Mouse (Mus musculus) inflammation-experienced regulatory T-cells, adult 6 months (primary cell): ENCODE measurements around the gene Crygb. TPM values are rescaled to one million over a fixed set of nuclear protein-coding genes. Genes with fewer than 3 reads are reported as not detected.
"Not testable (repeated sequence)": the region's sequence is repeated elsewhere in the genome, so short reads cannot be mapped to it uniquely, and the experiment has no call there.

ENCODE experiments used
- ATAC-seq: one replicate; pipeline ENCODE4 v1.8.0; 2017
- polyA plus RNA-seq, 3 experiments: library from polyadenylated mRNA; unstranded; fragments of 100-300 nt; shearing (Covaris generic); gene quantifications; one replicate each; pipeline ENCODE4 v1.2.1; 2017

Crygb gene
- polyA plus RNA-seq, 3 experiments from 2014 or later, result not detected

GRCm38 (mm10) chr1:65067842-65068241, 14.2 kb downstream of the Crygb start:
- no peak for ATAC-seq

- ATAC-seq, result no peak
Observed at GRCm38 (mm10) chr1:65064201-65064600, 17.9 kb downstream of the Crygb start.

- ATAC-seq, result no peak
Observed at GRCm38 (mm10) chr1:65063352-65063751, 18.7 kb downstream of the Crygb start, which contains the start of gene Crygd. Gene Crygd (minus strand): TSS chr1:65063452.

GRCm38 (mm10) chr1:65052140-65052539, 29.9 kb downstream of the Crygb start:
- no peak for ATAC-seq

- no peak for ATAC-seq
Observed at GRCm38 (mm10) chr1:65051696-65052095, 30.4 kb downstream of the Crygb start.

GRCm38 (mm10) chr1:65050952-65051351, 31.1 kb downstream of the Crygb start, which contains the start of gene Cryge:
Gene Cryge (minus strand): TSS chr1:65051149.
- ATAC-seq, result not testable (repeated sequence)

- ATAC-seq, result no peak
Observed at GRCm38 (mm10) chr1:65048781-65049180, 33.3 kb downstream of the Crygb start.

GRCm38 (mm10) chr1:65046401-65047109, 35.5 kb downstream of the Crygb start:
- ATAC-seq, result no peak

- ATAC-seq, result no peak
Observed at GRCm38 (mm10) chr1:65043433-65043832, 38.7 kb downstream of the Crygb start.

GRCm38 (mm10) chr1:65041837-65042236, 40.3 kb downstream of the Crygb start:
- ATAC-seq, result no peak

- ATAC-seq, result no peak
Observed at GRCm38 (mm10) chr1:65040806-65041205, 41.3 kb downstream of the Crygb start.

GRCm38 (mm10) chr1:65039679-65040078, 42.4 kb downstream of the Crygb start:
- ATAC-seq, result no peak

GRCm38 (mm10) chr1:65037542-65037941, 44.5 kb downstream of the Crygb start:
- ATAC-seq, result no peak

- no peak for ATAC-seq
Observed at GRCm38 (mm10) chr1:65035513-65035912, 46.6 kb downstream of the Crygb start.

- no peak for ATAC-seq
Observed at GRCm38 (mm10) chr1:65032641-65033040, 49.4 kb downstream of the Crygb start, which contains the start of gene Akr1cl. Gene Akr1cl (minus strand): TSS chr1:65032759.

Other genes starting within 250 kb of the Crygb start
- gene Plekhm3, start 125.5 kb downstream of the Crygb start, polyA plus RNA-seq, result 10 to 100 TPM in 2 of 3 experiments, 1 to 10 TPM in 1; 7.0 to 13.0 (median 11.0) TPM
- under 1 TPM in 1 of 3 experiments, not detected in 2; 0.71 TPM for gene Akr1cl, start 49.5 kb downstream of the Crygb start, polyA plus RNA-seq
- gene Cryge, start 31.1 kb downstream of the Crygb start, polyA plus RNA-seq, result not detected
- not detected for gene Crygd, start 18.8 kb downstream of the Crygb start, polyA plus RNA-seq
- gene Crygc, start 8.6 kb downstream of the Crygb start, polyA plus RNA-seq, result not detected
- not detected for gene Cryga, start 21.1 kb upstream of the Crygb start, polyA plus RNA-seq
- not detected for gene Gm28845, start 37.3 kb upstream of the Crygb start, polyA plus RNA-seq
- gene D630023F18Rik, start 40.9 kb upstream of the Crygb start, polyA plus RNA-seq, result not detected
- gene Idh1, start 104.2 kb upstream of the Crygb start, polyA plus RNA-seq, result 10 to 100 TPM in 1 of 3 experiments, 1 to 10 TPM in 2; 6.3 to 13.0 (median 9.4) TPM
- gene Pikfyve, start 104.4 kb upstream of the Crygb start, polyA plus RNA-seq, result 10 to 100 TPM in 2 of 3 experiments, 1 to 10 TPM in 1; 9.5 to 14.6 (median 13.5) TPM
- gene Pth2r, start 199.8 kb upstream of the Crygb start, polyA plus RNA-seq, result not detected